Mouse (Mus musculus) left cerebral cortex, postnatal 4 days (tissue): Measurements from ENCODE around the gene Zfp830. TPM values are rescaled to one million over a fixed set of nuclear protein-coding genes. Genes with fewer than 3 reads are reported as not detected.

Source experiments
- total RNA-seq, 2 experiments: library from RNA; stranded (reverse); gene quantifications; 2 replicates each; pipeline ENCODE4 v1.2.3; 2021

Gene Zfp830
- total RNA-seq, 2 experiments from 2014 or later = 15.1 to 15.5 TPM

Other genes starting within 250 kb of the Zfp830 start
- gene Cct6b, start within 50 bp of the Zfp830 start, total RNA-seq = under 1 TPM; 0.28 to 0.32 TPM
- gene Lig3, start 16.8 kb downstream of the Zfp830 start, total RNA-seq = 10 to 100 TPM; 41.4 to 43.5 TPM
- gene Rffl, start 106.9 kb downstream of the Zfp830 start, total RNA-seq = 1 to 10 TPM; 2.7 to 3.0 TPM
- gene Rad51d, start 126.3 kb downstream of the Zfp830 start, total RNA-seq = 10 to 100 TPM; 12.1 to 12.5 TPM
- gene Fndc8, start 127.8 kb downstream of the Zfp830 start, total RNA-seq = not detected
- 10 to 100 TPM; 50.0 to 51.3 TPM for gene Nle1, start 144.1 kb downstream of the Zfp830 start, total RNA-seq
- gene Unc45b, start 146.2 kb downstream of the Zfp830 start, total RNA-seq = 1 to 10 TPM; 4.2 to 4.8 TPM
- gene Slfn5, start 187.0 kb downstream of the Zfp830 start, total RNA-seq = 1 to 10 TPM; 2.6 to 4.2 TPM
- gene Slfn9, start 227.5 kb downstream of the Zfp830 start, total RNA-seq = 1 to 10 TPM; 1.2 to 1.8 TPM